ENCODE assay signal across 18 mouse cellular contexts in the genomic region with DNA sequence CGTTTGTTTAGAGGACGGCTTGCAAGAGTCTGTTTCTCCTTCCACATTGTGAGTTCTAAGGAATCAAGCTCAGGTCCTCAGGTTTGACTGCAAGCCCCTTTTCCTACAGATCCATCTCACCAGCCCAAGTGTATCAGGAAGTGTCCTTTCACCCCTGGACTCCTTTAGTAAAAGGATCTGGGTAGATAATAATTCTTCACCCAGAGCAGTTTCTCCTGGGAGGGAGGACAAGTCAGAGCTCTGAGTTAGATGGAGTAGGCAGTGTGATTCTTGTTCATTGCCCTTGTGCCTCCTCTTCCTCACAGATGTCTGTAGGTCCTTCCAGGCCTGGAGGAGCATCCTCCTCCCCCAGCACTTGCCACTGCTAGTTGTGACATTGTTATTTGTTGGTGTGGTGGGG.
"Had no signal": no experiment of that assay in that cellular context is flagged by ENCODE, and none has a peak within 500 bp of the region (broad histone marks: within the 10 kb centered on the region; RNA-seq: fewer than 3 reads in every experiment).

No protein-coding gene starts in this region.

- ATAC-seq: midbrain, embryonic 16.5 days had no signal

- DNase-seq: lung, postnatal 10 days; lung, postnatal 4 days; midbrain, embryonic 14.5 days; retina, postnatal 1 day; right cerebral cortex, adult 18-20 months; right cerebral cortex, postnatal 25 days; right cerebral cortex, postnatal 4 days; spleen, adult 18-20 months; thymus, adult 18-20 months; thymus, postnatal 14 days; thymus, postnatal 36 days had no signal

- H3K9ac ChIP-seq: lung, embryonic 14.5 days; midbrain, embryonic 12.5 days; neural tube, embryonic 13.5 days; neural tube, embryonic 15.5 days had no signal

- H3K4me2 ChIP-seq: lung, embryonic 14.5 days; midbrain, embryonic 12.5 days; neural tube, embryonic 13.5 days; neural tube, embryonic 15.5 days had no signal

- H3K27ac ChIP-seq: midbrain, embryonic 10.5 days; midbrain, embryonic 12.5 days; neural tube, embryonic 13.5 days; neural tube, embryonic 15.5 days had no signal

- H3K4me3 ChIP-seq: midbrain, embryonic 10.5 days; midbrain, embryonic 12.5 days; myocyte; neural tube, embryonic 13.5 days; neural tube, embryonic 15.5 days had no signal

- H3K27me3 ChIP-seq: midbrain, embryonic 12.5 days; neural tube, embryonic 13.5 days; neural tube, embryonic 15.5 days had no signal

- H3K9me3 ChIP-seq: midbrain, embryonic 10.5 days; midbrain, embryonic 12.5 days; neural tube, embryonic 13.5 days; neural tube, embryonic 15.5 days had no signal

- H3K4me1 ChIP-seq: midbrain, embryonic 12.5 days; neural tube, embryonic 13.5 days; neural tube, embryonic 15.5 days had no signal
